Mouse (Mus musculus) thymus, adult 2 months (tissue): ENCODE measurements at regions not wholly inside any gene's neighbourhood (a gene's known extent, or its start where the extent isn't known, plus 50 kb on each side); places are given as distances from the start of the nearest gene placed in this dataset.

Experiments
- CTCF ChIP-seq: fragments of 200-500 bp; IDR thresholded peaks from 2 replicates; pipeline ENCODE4 v1.5.1; 2012; ENCODE audit warnings: mild to moderate bottlenecking, control low read depth, low read length, moderate library complexity, borderline replicate concordance; ENCODE audit not compliant: control insufficient read depth, poor library complexity, insufficient read depth; ENCODE audit errors: extremely low read depth
- POLR2A ChIP-seq: fragments of 200-500 bp; IDR thresholded peaks from 2 replicates; pipeline ENCODE4 v1.6.1; 2012; ENCODE audit warnings: mild to moderate bottlenecking, low read length, control low read depth, moderate library complexity; ENCODE audit not compliant: control insufficient read depth, poor library complexity, insufficient read depth; ENCODE audit errors: extremely low read depth

- TF ChIP-seq CTCF, result no peak
- TF ChIP-seq POLR2A, result no peak
Measured at GRCm38 (mm10) chr13:110942986-110943644, 311.7 kb upstream of the Actbl2 start.
